9 mouse cellular contexts compared by ENCODE assay signal in the genomic region with DNA sequence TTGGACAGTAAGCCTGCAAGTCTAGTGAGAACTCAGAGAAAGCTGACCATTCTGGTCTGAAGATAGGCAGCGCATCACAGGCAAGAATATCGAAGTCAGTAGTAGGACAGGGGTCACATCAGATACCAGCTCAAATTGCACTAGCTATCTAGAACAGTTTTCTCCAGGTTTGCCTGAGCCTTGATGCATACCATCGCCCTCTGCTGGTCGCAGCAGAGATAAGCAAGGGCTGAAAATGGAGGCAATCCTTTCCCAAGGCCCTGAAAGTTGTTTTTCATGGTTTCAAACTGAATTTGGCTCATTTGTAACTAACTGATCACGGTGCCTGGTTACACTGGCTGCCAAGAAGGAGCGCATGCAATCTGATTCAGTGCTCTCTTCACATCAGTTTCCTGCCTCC. TPM values are rescaled to one million over a fixed set of nuclear protein-coding genes. Genes with fewer than 3 reads are reported as not detected.
A peak's percentile ranks its signal among the peaks of the same experiment; 100 is the strongest.
DNase-seq lines count a peak whose midpoint lies in the region; ATAC-seq and TF ChIP-seq lines count a peak whose summit lies in the region.
"Had no signal": no experiment of that assay in that cellular context is flagged by ENCODE, and none has a peak within 500 bp of the region (broad histone marks: within the 10 kb centered on the region; RNA-seq: fewer than 3 reads in every experiment).

No protein-coding gene starts in this region.

- no peak for TF ChIP-seq EP300 in lung, postnatal 0 days (IDR thresholded peaks at IDR 0.05)

- H3K4me3 ChIP-seq in forebrain, embryonic 11.5 days (ENCODE audit: low read depth, low read length), result no peak overlapping the region
- no peak overlapping the region for H3K4me3 ChIP-seq in forebrain, embryonic 13.5 days
- H3K4me3 ChIP-seq in intestine, embryonic 15.5 days (replicated peaks), result no peak overlapping the region
- no peak overlapping the region for H3K4me3 ChIP-seq in lung, postnatal 0 days (ENCODE audit: low read depth, low read length)
- no peak overlapping the region for H3K4me3 ChIP-seq in spleen, adult 2 months (ENCODE audit: extremely low read depth, insufficient read depth, insufficient read length)
- H3K4me3 ChIP-seq: limb, embryonic 15.5 days had no signal

- WGBS in forebrain, embryonic 11.5 days, result 31% methylated on average over 6 of the region's 6 CpGs
- WGBS in forebrain, embryonic 13.5 days, result 39% methylated on average over 6 of the region's 6 CpGs
- WGBS in intestine, embryonic 15.5 days, result 34% methylated on average over 6 of the region's 6 CpGs
- WGBS in lung, postnatal 0 days, result 29% methylated on average over 6 of the region's 6 CpGs
- WGBS in spleen, adult 2 months, result 33% methylated on average over 6 of the region's 6 CpGs

- peak; percentile 70 for DNase-seq in forebrain, embryonic 11.5 days (ENCODE audit: low spot score)
- DNase-seq in 3T3-L1 (ENCODE audit: low read depth, low spot score) (peak; percentile 78), adipocyte (ENCODE audit: low spot score) (peak; percentile 87)
- peak; percentile 77 for DNase-seq in embryo, embryonic 11 days
- DNase-seq in lung, postnatal 0 days (ENCODE audit: low spot score), result peak; percentile 76
- peak; percentile 26 to 47 for DNase-seq in spleen, adult 2 months (ENCODE audit: low read depth in 1 of 2, low spot score in 2 of 2)

- no peak overlapping the region for H3K27ac ChIP-seq in forebrain, embryonic 11.5 days (ENCODE audit: low read depth, low read length)
- no peak overlapping the region for H3K27ac ChIP-seq in forebrain, embryonic 13.5 days
- H3K27ac ChIP-seq in intestine, embryonic 15.5 days, result no peak overlapping the region
- H3K27ac ChIP-seq in lung, postnatal 0 days (ENCODE audit: low read length), result no peak overlapping the region
- no peak overlapping the region for H3K27ac ChIP-seq in spleen, adult 2 months (ENCODE audit: insufficient read depth, low read length)
- H3K27ac ChIP-seq: limb, embryonic 15.5 days had no signal

- peak; percentile 92 for TF ChIP-seq CTCF in lung, postnatal 0 days (IDR thresholded peaks at IDR 0.05)
- peak; percentile 70; the same call in 1 of the 2 replicates for TF ChIP-seq CTCF in spleen, adult 2 months (IDR thresholded peaks at IDR 0.05; ENCODE audit: extremely low read depth, insufficient read depth, insufficient read length, insufficient replicate concordance)

- H3K4me2 ChIP-seq in forebrain, embryonic 11.5 days (ENCODE audit: low read depth, low read length, severe bottlenecking), result no peak overlapping the region
- H3K4me2 ChIP-seq in forebrain, embryonic 13.5 days, result no peak overlapping the region
- H3K4me2 ChIP-seq in intestine, embryonic 15.5 days (replicated peaks), result no peak overlapping the region
- H3K4me2 ChIP-seq in lung, postnatal 0 days (replicated peaks; ENCODE audit: low read depth, low read length), result no peak overlapping the region
- H3K4me2 ChIP-seq: limb, embryonic 15.5 days had no signal

- ATAC-seq in forebrain, embryonic 11.5 days (replicated peaks; ENCODE audit: low FRiP score), result no peak
- ATAC-seq in forebrain, embryonic 13.5 days, result no peak
- ATAC-seq in intestine, embryonic 15.5 days, result 0 out of 2 replicates have a peak, but pooled peaks have one; percentile 25
- no peak for ATAC-seq in lung, postnatal 0 days

- H3K27me3 ChIP-seq in forebrain, embryonic 11.5 days (ENCODE audit: control insufficient read depth, insufficient read depth, low read length), result no peaks in the 10 kb centered on the region
- no peaks in the 10 kb centered on the region for H3K27me3 ChIP-seq in forebrain, embryonic 13.5 days
- no peaks in the 10 kb centered on the region for H3K27me3 ChIP-seq in intestine, embryonic 15.5 days (replicated peaks)
- no peaks in the 10 kb centered on the region for H3K27me3 ChIP-seq in lung, postnatal 0 days (replicated peaks; ENCODE audit: insufficient read depth, low read length)
- H3K27me3 ChIP-seq in spleen, adult 2 months (ENCODE audit: control insufficient read depth, insufficient read depth, low read length), result no peaks in the 10 kb centered on the region
- H3K27me3 ChIP-seq: limb, embryonic 15.5 days had no signal

- no peaks in the 10 kb centered on the region for H3K4me1 ChIP-seq in forebrain, embryonic 11.5 days (replicated peaks; ENCODE audit: control insufficient read depth, insufficient read depth, low read length)
- no peaks in the 10 kb centered on the region for H3K4me1 ChIP-seq in forebrain, embryonic 13.5 days
- no peaks in the 10 kb centered on the region for H3K4me1 ChIP-seq in intestine, embryonic 15.5 days (replicated peaks)
- H3K4me1 ChIP-seq in lung, postnatal 0 days (ENCODE audit: insufficient read depth, low read depth, low read length), result no peaks in the 10 kb centered on the region
- H3K4me1 ChIP-seq in spleen, adult 2 months (ENCODE audit: control insufficient read depth, insufficient read depth, insufficient read length), result no peaks in the 10 kb centered on the region
- H3K4me1 ChIP-seq: limb, embryonic 15.5 days had no signal

- no peaks in the 10 kb centered on the region for H3K36me3 ChIP-seq in forebrain, embryonic 11.5 days (ENCODE audit: control insufficient read depth, insufficient read depth, low read length)
- H3K36me3 ChIP-seq in forebrain, embryonic 13.5 days (ENCODE audit: poor library complexity, severe bottlenecking), result peaks cover 58% of the 10 kb centered on the region
- H3K36me3 ChIP-seq in intestine, embryonic 15.5 days, result no peaks in the 10 kb centered on the region
- H3K36me3 ChIP-seq in lung, postnatal 0 days (ENCODE audit: insufficient read depth, low read length), result no peaks in the 10 kb centered on the region
- no peaks in the 10 kb centered on the region for H3K36me3 ChIP-seq in spleen, adult 2 months (ENCODE audit: control insufficient read depth, insufficient read depth, low read length)

- no peaks in the 10 kb centered on the region for H3K9me3 ChIP-seq in forebrain, embryonic 11.5 days (ENCODE audit: control insufficient read depth, low read length)
- H3K9me3 ChIP-seq in forebrain, embryonic 13.5 days (replicated peaks), result no peaks in the 10 kb centered on the region
- no peaks in the 10 kb centered on the region for H3K9me3 ChIP-seq in intestine, embryonic 15.5 days
- no peaks in the 10 kb centered on the region for H3K9me3 ChIP-seq in lung, postnatal 0 days (ENCODE audit: low read length)
- H3K9me3 ChIP-seq: limb, embryonic 15.5 days had no signal

- TF ChIP-seq POLR2A in spleen, adult 2 months (IDR thresholded peaks at IDR 0.05; ENCODE audit: low read depth, low read length), result no peak

- no peak overlapping the region for H3K9ac ChIP-seq in forebrain, embryonic 11.5 days (ENCODE audit: low read length)
- H3K9ac ChIP-seq in forebrain, embryonic 13.5 days, result no peak overlapping the region
- H3K9ac ChIP-seq in intestine, embryonic 15.5 days, result no peak overlapping the region
- no peak overlapping the region for H3K9ac ChIP-seq in lung, postnatal 0 days (replicated peaks; ENCODE audit: low read depth)
- H3K9ac ChIP-seq: limb, embryonic 15.5 days had no signal

RNA-seq across cellular contexts. Expression of gene Dnaja2, which starts 29.0 kb away (rescaled TPM):
- 193 and 215 TPM in 2 replicates for polyA plus RNA-seq in forebrain, embryonic 11.5 days (2014; fragmentation: Nextera tagmentation; extraction: Ambion mirVana)
- polyA plus RNA-seq in forebrain, embryonic 13.5 days (2015; fragmentation: Nextera tagmentation; extraction: Ambion mirVana), result 167 and 177 TPM in 2 replicates
- polyA plus RNA-seq in intestine, embryonic 15.5 days (2015; fragmentation: Nextera tagmentation; extraction: Ambion mirVana), result 144 and 158 TPM in 2 replicates
- 95.7 and 107 TPM in 2 replicates for polyA plus RNA-seq in lung, postnatal 0 days (2015; fragmentation: Nextera tagmentation; extraction: Ambion mirVana)
- 6.0 and 8.5 TPM in 2 replicates for polyA plus RNA-seq in spleen, adult 2 months (2012; rRNA removed)

RNA-seq across cellular contexts. Expression of gene Gpt2, which starts 33.7 kb away (rescaled TPM):
- polyA plus RNA-seq in forebrain, embryonic 11.5 days (2014; fragmentation: Nextera tagmentation; extraction: Ambion mirVana), result 38.6 and 41.4 TPM in 2 replicates
- 30.2 and 32.9 TPM in 2 replicates for polyA plus RNA-seq in forebrain, embryonic 13.5 days (2015; fragmentation: Nextera tagmentation; extraction: Ambion mirVana)
- polyA plus RNA-seq in intestine, embryonic 15.5 days (2015; fragmentation: Nextera tagmentation; extraction: Ambion mirVana), result 15.3 and 17.0 TPM in 2 replicates
- polyA plus RNA-seq in lung, postnatal 0 days (2015; fragmentation: Nextera tagmentation; extraction: Ambion mirVana), result 4.6 and 6.7 TPM in 2 replicates
- 1.4 and 1.5 TPM in 2 replicates for polyA plus RNA-seq in spleen, adult 2 months (2012; rRNA removed)

Comparison
In these comparisons a context has a peak if more than half of its experiments do, and no peak if none do; other contexts are left out.
1. DNase-seq: peak in every context shown above with its lines; median percentile 87 in adipocyte; 78 in 3T3-L1; 77 in embryo, embryonic 11 days; 76 in lung, postnatal 0 days; 70 in forebrain, embryonic 11.5 days; 36 in spleen, adult 2 months.
2. RNA of gene Dnaja2, which starts 29.0 kb away (polyA plus RNA-seq): 193 to 215 TPM in forebrain, embryonic 11.5 days, 167 to 177 TPM in forebrain, embryonic 13.5 days, 144 to 158 TPM in intestine, embryonic 15.5 days and 95.7 to 107 TPM in lung, postnatal 0 days; 6.0 to 8.5 TPM in spleen, adult 2 months; every median in the first group is over 10 times any median in the second.